Mouse (Mus musculus) cerebellum, adult 2 months (tissue): Measurements from ENCODE around the gene Nfkb1.

ENCODE experiments used
- CTCF ChIP-seq: fragments of 200-500 bp; IDR thresholded peaks from 2 replicates; pipeline ENCODE4 v1.5.1; 2011; ENCODE audit warnings: low read depth, mild to moderate bottlenecking, control low read depth, low read length, moderate library complexity, borderline replicate concordance; ENCODE audit not compliant: insufficient read depth
- POLR2A ChIP-seq: fragments of 200-500 bp; IDR thresholded peaks from 2 replicates; pipeline ENCODE4 v1.6.1; 2011; ENCODE audit warnings: low read length, control low read depth, borderline replicate concordance; ENCODE audit not compliant: insufficient read depth

DNA sequence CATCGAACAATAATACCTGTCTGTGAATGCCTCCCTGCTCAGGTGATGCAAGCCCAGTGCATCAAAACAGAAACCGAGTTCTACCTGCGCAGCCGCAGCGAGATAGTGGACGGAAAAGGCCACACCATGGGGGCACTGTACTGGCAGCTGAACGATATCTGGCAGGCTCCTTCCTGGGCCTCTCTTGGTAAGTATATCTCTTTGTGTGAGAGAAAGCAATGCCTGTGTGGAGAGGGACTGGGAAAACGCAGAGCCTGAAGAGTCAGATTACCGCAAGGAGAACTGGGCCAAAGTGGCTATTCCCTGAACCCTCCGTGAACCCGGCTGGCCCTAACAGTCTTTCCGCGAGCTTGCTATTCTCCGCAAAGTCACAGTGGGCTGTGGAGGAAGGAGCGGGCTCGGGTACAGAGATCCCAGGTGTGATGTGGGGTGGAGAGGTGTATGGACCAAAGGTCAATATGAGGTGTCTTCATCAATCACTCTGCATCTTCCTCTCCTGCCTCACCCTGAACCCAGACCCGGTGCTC lies 128.1 kb downstream of the Nfkb1 start:
- no peak for TF ChIP-seq CTCF
- no peak for TF ChIP-seq POLR2A
